Comparison of ENCODE assay signal across 8 mouse cellular contexts in the genomic region with DNA sequence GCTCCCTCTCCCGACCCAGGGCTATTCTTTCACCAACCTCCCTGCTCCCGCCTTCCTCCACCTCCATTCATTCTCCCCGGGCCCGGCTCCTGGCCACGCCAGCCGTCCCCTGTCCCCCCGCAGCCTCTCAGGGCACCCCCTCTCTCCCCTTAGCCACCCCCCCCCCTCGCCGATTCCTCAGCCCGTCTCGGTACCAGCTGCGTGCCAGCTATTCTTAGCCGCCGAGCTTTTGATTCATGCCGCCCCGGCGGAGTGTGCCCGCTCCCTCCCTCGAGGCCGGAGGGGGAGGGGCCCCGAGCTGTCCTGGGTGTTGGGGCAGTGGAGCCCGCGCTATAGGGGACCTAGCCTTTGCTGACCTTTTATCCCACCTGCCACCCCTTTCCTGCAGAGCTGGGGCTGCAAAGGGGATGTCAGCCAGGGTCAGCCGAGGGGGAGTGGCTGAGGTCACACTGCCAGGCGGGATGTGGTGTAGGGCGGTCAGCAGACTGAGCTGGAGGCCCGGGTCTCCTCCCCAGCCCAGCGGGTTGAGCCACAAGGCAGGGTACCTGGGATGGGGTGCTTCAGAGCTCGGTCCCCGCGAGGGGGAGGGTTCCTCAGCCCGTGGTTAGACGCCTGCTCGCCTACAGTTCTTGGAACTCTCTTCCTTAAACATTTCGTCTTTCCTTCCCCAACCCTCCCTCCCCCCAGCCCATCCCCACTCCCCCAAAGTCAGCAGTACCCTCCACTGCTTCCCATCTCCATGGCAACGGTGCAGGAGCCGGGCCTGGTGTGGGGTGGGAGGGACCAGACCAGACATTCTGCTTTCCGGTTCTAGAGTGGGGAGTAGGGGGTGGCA. TPM values are rescaled to one million over a fixed set of nuclear protein-coding genes. Genes with fewer than 3 reads are reported as not detected.
DNase-seq lines count a peak whose midpoint lies in the region; ATAC-seq and TF ChIP-seq lines count a peak whose summit lies in the region.

No protein-coding gene starts in this region.

- intact Hi-C loops in heart, adult 2 months (cut with DNase I): no loop called here

- DNase-seq in ovary, postnatal 36 days (ENCODE audit: low spot score): peak; percentile 35
- DNase-seq in ovary, postnatal 14 days (ENCODE audit: low spot score): no peak
- DNase-seq in cerebellum, postnatal 14 days: peak; percentile 37 to 53
- DNase-seq in heart, adult 2 months: peak; percentile 47 to 56
- peak; percentile 26 for DNase-seq in liver, postnatal 0 days
- DNase-seq in retina, embryonic 14.5 days (ENCODE audit: low spot score): peak; percentile 50
- DNase-seq in adipocyte (ENCODE audit: low spot score): no peak

- H3K4me2 ChIP-seq in kidney, embryonic 15.5 days: peak overlapping the region; percentile 95
- H3K4me2 ChIP-seq in liver, postnatal 0 days (ENCODE audit: low read depth, low read length): peak overlapping the region; percentile 59

- TF ChIP-seq CTCF in heart, adult 2 months (IDR thresholded peaks at IDR 0.05): no peak
- TF ChIP-seq CTCF in liver, postnatal 0 days (IDR thresholded peaks at IDR 0.05; ENCODE audit: low read depth): no peak

- peak overlapping the region; percentile 41 for H3K4me3 ChIP-seq in heart, adult 2 months
- H3K4me3 ChIP-seq in kidney, embryonic 15.5 days (replicated peaks): peak overlapping the region; percentile 49
- H3K4me3 ChIP-seq in liver, postnatal 0 days (ENCODE audit: low read depth, low read length): peak overlapping the region; percentile 29; the same call in 1 of the 2 replicates

- H3K9ac ChIP-seq in heart, adult 2 months (ENCODE audit: low read depth, low read length): peak overlapping the region; percentile 45
- H3K9ac ChIP-seq in kidney, embryonic 15.5 days: peak overlapping the region; percentile 54
- no peak overlapping the region for H3K9ac ChIP-seq in liver, postnatal 0 days (replicated peaks)

- no peaks in the 10 kb centered on the region for H3K79me2 ChIP-seq in heart, adult 2 months (replicated peaks; ENCODE audit: control insufficient read depth, insufficient read depth, low read length)

- H3K4me1 ChIP-seq in heart, adult 2 months (ENCODE audit: control insufficient read depth, insufficient read depth, low read length): no peaks in the 10 kb centered on the region
- peaks cover 47% of the 10 kb centered on the region for H3K4me1 ChIP-seq in kidney, embryonic 15.5 days
- peaks cover 9% of the 10 kb centered on the region; the same call in 1 of the 2 replicates for H3K4me1 ChIP-seq in liver, postnatal 0 days (ENCODE audit: insufficient read depth)

- H3K9me3 ChIP-seq in kidney, embryonic 15.5 days (replicated peaks): no peaks in the 10 kb centered on the region
- H3K9me3 ChIP-seq in liver, postnatal 0 days (ENCODE audit: low read length): no peaks in the 10 kb centered on the region

- TF ChIP-seq POLR2A in heart, adult 2 months (IDR thresholded peaks at IDR 0.05; ENCODE audit: insufficient read depth, low read depth, low read length): no peak

- no peaks in the 10 kb centered on the region for H3K36me3 ChIP-seq in heart, adult 2 months (ENCODE audit: control insufficient read depth, insufficient read depth, low read length)
- H3K36me3 ChIP-seq in kidney, embryonic 15.5 days: no peaks in the 10 kb centered on the region
- no peaks in the 10 kb centered on the region for H3K36me3 ChIP-seq in liver, postnatal 0 days (replicated peaks; ENCODE audit: insufficient read depth, low read length)

- no peak overlapping the region for H3K27ac ChIP-seq in heart, adult 2 months
- peak overlapping the region; percentile 51 for H3K27ac ChIP-seq in kidney, embryonic 15.5 days
- H3K27ac ChIP-seq in liver, postnatal 0 days (ENCODE audit: low read depth): no peak overlapping the region

- peak; percentile 52 for ATAC-seq in kidney, embryonic 15.5 days (replicated peaks; ENCODE audit: low FRiP score)
- no peak for ATAC-seq in liver, postnatal 0 days

- no peak for TF ChIP-seq EP300 in heart, adult 2 months (IDR thresholded peaks at IDR 0.05; ENCODE audit: insufficient read depth, low read depth, low read length)
- no peak for TF ChIP-seq EP300 in liver, postnatal 0 days (IDR thresholded peaks at IDR 0.05; ENCODE audit: low read depth)

- H3K27me3 ChIP-seq in heart, adult 2 months (ENCODE audit: control insufficient read depth, insufficient read depth, low read length): peaks cover 9% of the 10 kb centered on the region
- H3K27me3 ChIP-seq in kidney, embryonic 15.5 days: peaks cover 44% of the 10 kb centered on the region
- H3K27me3 ChIP-seq in liver, postnatal 0 days (ENCODE audit: insufficient read depth, low read length): peaks cover 59% of the 10 kb centered on the region

- WGBS in heart, adult 2 months: 3% methylated on average over 35 of the region's 38 CpGs
- WGBS in kidney, embryonic 15.5 days: under 1% methylated on average over 38 of the region's 38 CpGs
- WGBS in liver, postnatal 0 days (ENCODE audit: insufficient replicate concordance): 2% methylated on average over 38 of the region's 38 CpGs

RNA-seq across cellular contexts. Expression of gene Shank1, which starts 1.0 kb away (rescaled TPM):
- 1 to 10 TPM; 1.2 to 2.3 TPM for total RNA-seq in heart, adult 2 months (2021)
- 0.94 and 1.1 TPM in 2 replicates for polyA plus RNA-seq in heart, adult 2 months (2012; rRNA removed)
- 1.6 and 2.5 TPM in 2 replicates for polyA plus RNA-seq in kidney, embryonic 15.5 days (2015; fragmentation: Nextera tagmentation; extraction: Ambion mirVana)
- not detected in 2 replicates for polyA plus RNA-seq in liver, postnatal 0 days (2015; fragmentation: Nextera tagmentation; extraction: Ambion mirVana)

RNA-seq across cellular contexts. Expression of gene Clec11a, which starts 4.4 kb away (rescaled TPM):
- total RNA-seq in heart, adult 2 months (2021): 1 to 10 TPM in 1 of 2 experiments, under 1 TPM in 1; 0.60 to 1.1 TPM
- 1.8 and 2.0 TPM in 2 replicates for polyA plus RNA-seq in heart, adult 2 months (2012; rRNA removed)
- 6.0 and 7.0 TPM in 2 replicates for polyA plus RNA-seq in kidney, embryonic 15.5 days (2015; fragmentation: Nextera tagmentation; extraction: Ambion mirVana)
- 1.6 and 1.8 TPM in 2 replicates for polyA plus RNA-seq in liver, postnatal 0 days (2015; fragmentation: Nextera tagmentation; extraction: Ambion mirVana)

RNA-seq across cellular contexts. Expression of gene Gm15517, which starts 49.8 kb away (rescaled TPM):
- total RNA-seq in heart, adult 2 months (2021): not detected
- polyA plus RNA-seq in heart, adult 2 months (2012; rRNA removed): not detected in 2 replicates
- polyA plus RNA-seq in kidney, embryonic 15.5 days (2015; fragmentation: Nextera tagmentation; extraction: Ambion mirVana): not detected in 2 replicates
- polyA plus RNA-seq in liver, postnatal 0 days (2015; fragmentation: Nextera tagmentation; extraction: Ambion mirVana): not detected in 2 replicates

RNA-seq across cellular contexts. Expression of gene Acp4, which starts 53.9 kb away (rescaled TPM):
- total RNA-seq in heart, adult 2 months (2021): not detected
- polyA plus RNA-seq in heart, adult 2 months (2012; rRNA removed): not detected in 2 replicates
- polyA plus RNA-seq in kidney, embryonic 15.5 days (2015; fragmentation: Nextera tagmentation; extraction: Ambion mirVana): 0.13 and 0.21 TPM in 2 replicates
- polyA plus RNA-seq in liver, postnatal 0 days (2015; fragmentation: Nextera tagmentation; extraction: Ambion mirVana): not detected in 2 replicates

Comparison
In these comparisons a context has a peak if more than half of its experiments do, and no peak if none do; other contexts are left out.
1. DNase-seq: peak in ovary, postnatal 36 days (single experiment), cerebellum, postnatal 14 days (2 of 2), heart, adult 2 months (2 of 2), liver, postnatal 0 days (single experiment) and retina, embryonic 14.5 days (single experiment); none in ovary, postnatal 14 days (single experiment) and adipocyte (single experiment).
2. Peak in every context shown above with its lines, with median percentiles within 50 percentile points of each other: H3K4me3 ChIP-seq.